Mouse (Mus musculus): ENCODE measurements around the gene Utrn. TPM values are rescaled to one million over a fixed set of nuclear protein-coding genes. Genes with fewer than 3 reads are reported as not detected.

Utrn gene
- polyA plus RNA-seq, 1 experiment from 2014 or later = 78.8 TPM

- H3K9me3 ChIP-seq = no peaks in the 10 kb centered on the region
- H3K27ac ChIP-seq = peak overlapping the region; percentile 76
- no peaks in the 10 kb centered on the region for H3K36me3 ChIP-seq
- 48% methylated on average over 5 of the region's 5 CpGs for WGBS
- H3K4me2 ChIP-seq = peak overlapping the region; percentile 34
- H3K9ac ChIP-seq = no peak overlapping the region
- H3K4me1 ChIP-seq = peaks cover 19% of the 10 kb centered on the region
- 0 out of 2 replicates have a peak overlapping the region, but pooled peaks have one; percentile 21 for H3K4me3 ChIP-seq
- H3K27me3 ChIP-seq = no peaks in the 10 kb centered on the region
- no peak for ATAC-seq (ENCODE audit: borderline replicate concordance, extremely low read depth, low FRiP score, low TSS enrichment)
These were observed 56.5 kb downstream of the Utrn start for GRCm38 (mm10) chr10:12812680-12813079.

- Histone ChIP-seq H3K27me3 (no peaks in the 10 kb centered on the region), H3K4me3 (no peak overlapping the region), H3K4me1 (peaks cover 24% of the 10 kb centered on the region), H3K9me3 (no peaks in the 10 kb centered on the region), H3K27ac (no peak overlapping the region), H3K4me2 (no peak overlapping the region), H3K9ac (no peak overlapping the region), H3K36me3 (no peaks in the 10 kb centered on the region)
- ATAC-seq (ENCODE audit: borderline replicate concordance, extremely low read depth, low FRiP score, low TSS enrichment) = no peak
- 68% methylated on average over 2 of the region's 2 CpGs for WGBS
These were observed 58.3 kb downstream of the Utrn start for GRCm38 (mm10) chr10:12810816-12811215.

DNA sequence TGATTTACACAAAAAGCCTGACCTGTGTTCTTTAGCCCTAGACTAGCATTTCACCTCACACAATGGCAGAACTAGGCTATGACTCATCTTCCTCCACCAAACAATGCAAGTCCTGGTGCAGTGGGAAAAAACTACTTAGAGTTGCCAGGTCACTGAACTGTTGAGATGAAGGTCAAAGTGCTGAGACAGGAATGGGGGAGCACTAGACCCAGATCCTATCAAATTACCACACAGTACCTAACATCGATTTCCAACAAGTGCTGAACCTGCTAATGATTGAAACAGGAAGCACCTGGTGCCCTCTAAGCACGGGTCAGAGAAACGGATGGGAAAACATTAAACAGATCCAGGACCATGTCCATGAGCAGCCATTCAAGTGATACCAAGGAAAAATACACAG lies 59.5 kb downstream of the Utrn start:
- no peaks in the 10 kb centered on the region for H3K9me3 ChIP-seq
- 54% methylated on average over 3 of the region's 3 CpGs for WGBS
- H3K36me3 ChIP-seq = no peaks in the 10 kb centered on the region
- no peak overlapping the region for H3K4me3 ChIP-seq
- no peak overlapping the region; the same call in 1 of the 2 replicates for H3K27ac ChIP-seq
- H3K27me3 ChIP-seq = no peaks in the 10 kb centered on the region
- H3K4me2 ChIP-seq = no peak overlapping the region
- 0 out of 2 replicates have a peak, but pooled peaks have one; percentile 19 for ATAC-seq (ENCODE audit: borderline replicate concordance, extremely low read depth, low FRiP score, low TSS enrichment)
- no peak overlapping the region for H3K9ac ChIP-seq
- peaks cover 24% of the 10 kb centered on the region for H3K4me1 ChIP-seq

GRCm38 (mm10) chr10:12808467-12808866 lies 60.7 kb downstream of the Utrn start:
- WGBS = 77% methylated on average over 4 of the region's 4 CpGs
- H3K4me2 ChIP-seq = no peak overlapping the region
- peaks cover 21% of the 10 kb centered on the region for H3K4me1 ChIP-seq
- H3K4me3 ChIP-seq = no peak overlapping the region
- no peak overlapping the region for H3K9ac ChIP-seq
- H3K27ac ChIP-seq = no peak overlapping the region
- ATAC-seq (ENCODE audit: borderline replicate concordance, extremely low read depth, low FRiP score, low TSS enrichment) = no peak
- no peaks in the 10 kb centered on the region for H3K27me3 ChIP-seq
- no peaks in the 10 kb centered on the region for H3K9me3 ChIP-seq
- H3K36me3 ChIP-seq = no peaks in the 10 kb centered on the region

DNA sequence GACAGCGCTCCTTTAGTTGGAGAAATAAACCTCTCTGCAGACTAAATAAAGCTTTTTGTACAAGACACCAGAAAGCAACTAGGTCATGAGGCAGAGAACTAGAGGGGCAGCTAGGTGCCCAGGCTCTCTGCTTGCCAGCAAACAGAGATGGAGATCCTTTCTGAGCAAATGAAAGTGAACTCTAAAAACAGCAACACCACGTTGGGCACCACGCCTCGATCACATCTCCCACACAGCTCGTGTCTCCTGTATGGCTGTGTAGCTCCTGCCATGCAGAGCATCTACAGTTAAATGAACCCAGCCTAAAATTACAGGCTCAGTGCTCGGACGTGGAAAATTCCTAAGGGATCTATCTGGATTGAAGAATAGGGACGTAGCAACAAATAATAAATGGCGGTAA lies 61.5 kb downstream of the Utrn start:
- Histone ChIP-seq H3K9me3 (no peaks in the 10 kb centered on the region), H3K4me1 (peaks cover 17% of the 10 kb centered on the region; the same call in 1 of the 2 replicates), H3K27me3 (no peaks in the 10 kb centered on the region), H3K9ac (no peak overlapping the region), H3K4me2 (no peak overlapping the region), H3K4me3 (no peak overlapping the region), H3K36me3 (no peaks in the 10 kb centered on the region), H3K27ac (no peak overlapping the region)
- ATAC-seq (ENCODE audit: borderline replicate concordance, extremely low read depth, low FRiP score, low TSS enrichment) = no peak
- 59% methylated on average over 9 of the region's 9 CpGs for WGBS

- Histone ChIP-seq H3K36me3 (no peaks in the 10 kb centered on the region), H3K4me3 (no peak overlapping the region), H3K27me3 (no peaks in the 10 kb centered on the region), H3K4me2 (no peak overlapping the region), H3K27ac (no peak overlapping the region), H3K9me3 (no peaks in the 10 kb centered on the region), H3K4me1 (peaks cover 13% of the 10 kb centered on the region; the same call in 1 of the 2 replicates), H3K9ac (no peak overlapping the region)
- whole genome bisulfite sequencing = 58% methylated on average over 2 of the region's 2 CpGs
- no peak for ATAC-seq (ENCODE audit: borderline replicate concordance, extremely low read depth, low FRiP score, low TSS enrichment)
These were observed 63.3 kb downstream of the Utrn start for GRCm38 (mm10) chr10:12805826-12806225.

GRCm38 (mm10) chr10:12803939-12804338 lies 65.2 kb downstream of the Utrn start:
- Histone ChIP-seq H3K4me2 (no peak overlapping the region), H3K9ac (no peak overlapping the region), H3K36me3 (no peaks in the 10 kb centered on the region), H3K27ac (no peak overlapping the region), H3K27me3 (no peaks in the 10 kb centered on the region), H3K9me3 (no peaks in the 10 kb centered on the region), H3K4me3 (no peak overlapping the region), H3K4me1 (peaks cover 8% of the 10 kb centered on the region; the same call in 1 of the 2 replicates)
- ATAC-seq (ENCODE audit: borderline replicate concordance, extremely low read depth, low FRiP score, low TSS enrichment) = no peak
- WGBS = 46% methylated on average over 1 of the region's 1 CpGs

GRCm38 (mm10) chr10:12799416-12799815 lies 69.7 kb downstream of the Utrn start:
- Histone ChIP-seq H3K36me3 (no peaks in the 10 kb centered on the region), H3K4me1 (peaks cover 14% of the 10 kb centered on the region), H3K9me3 (no peaks in the 10 kb centered on the region), H3K9ac (no peak overlapping the region), H3K27ac (no peak overlapping the region), H3K4me2 (no peak overlapping the region), H3K27me3 (no peaks in the 10 kb centered on the region), H3K4me3 (no peak overlapping the region)
- no peak for ATAC-seq (ENCODE audit: borderline replicate concordance, extremely low read depth, low FRiP score, low TSS enrichment)
- 86% methylated on average over 2 of the region's 2 CpGs for WGBS

- Histone ChIP-seq H3K4me1 (peaks cover 14% of the 10 kb centered on the region), H3K4me2 (no peak overlapping the region), H3K9ac (no peak overlapping the region), H3K27me3 (no peaks in the 10 kb centered on the region), H3K27ac (no peak overlapping the region), H3K9me3 (no peaks in the 10 kb centered on the region), H3K36me3 (no peaks in the 10 kb centered on the region), H3K4me3 (no peak overlapping the region)
- 77% methylated on average over 4 of the region's 4 CpGs for WGBS
- ATAC-seq (ENCODE audit: borderline replicate concordance, extremely low read depth, low FRiP score, low TSS enrichment) = no peak
These were observed 70.9 kb downstream of the Utrn start for GRCm38 (mm10) chr10:12798248-12798647.

- no peak for ATAC-seq (ENCODE audit: borderline replicate concordance, extremely low read depth, low FRiP score, low TSS enrichment)
- Histone ChIP-seq H3K27ac (no peak overlapping the region), H3K27me3 (no peaks in the 10 kb centered on the region), H3K36me3 (no peaks in the 10 kb centered on the region), H3K9ac (no peak overlapping the region), H3K4me3 (no peak overlapping the region), H3K4me2 (no peak overlapping the region), H3K9me3 (no peaks in the 10 kb centered on the region), H3K4me1 (peaks cover 21% of the 10 kb centered on the region)
- 71% methylated on average over 1 of the region's 1 CpGs for WGBS
These were observed 72.7 kb downstream of the Utrn start for GRCm38 (mm10) chr10:12796510-12796840.

DNA sequence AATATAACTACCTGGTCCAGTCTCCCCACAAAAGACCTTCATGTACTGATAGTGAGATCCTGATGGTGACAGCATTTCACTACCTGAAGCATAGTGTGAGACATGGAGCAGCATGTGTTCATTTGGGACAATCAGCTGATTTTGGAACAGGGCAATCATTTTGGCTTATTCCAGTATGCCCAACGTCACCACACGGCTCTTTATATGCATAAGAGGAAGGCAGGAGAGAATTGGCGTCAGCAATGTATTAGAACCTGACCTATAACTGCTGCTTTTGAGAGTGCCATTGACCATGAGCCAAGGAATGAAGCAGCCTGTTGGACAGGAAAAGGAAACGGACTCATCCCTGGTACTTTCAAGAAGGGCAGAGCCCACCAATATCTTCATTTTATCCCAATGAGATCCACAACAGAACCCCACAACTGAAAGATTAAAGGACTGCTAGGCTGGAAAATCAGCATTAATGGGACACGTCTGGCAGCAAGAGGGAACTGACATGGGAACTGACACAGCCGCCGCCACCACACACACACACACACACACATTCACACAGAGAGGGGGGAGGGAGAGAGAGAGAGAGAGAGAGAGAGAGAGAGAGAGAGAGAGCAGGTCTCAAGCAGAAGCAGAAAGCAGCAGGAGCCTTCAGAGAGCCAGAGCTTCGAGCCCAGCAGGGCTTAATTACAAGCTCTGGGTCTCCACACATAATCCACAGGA lies 73.2 kb downstream of the Utrn start:
- no peaks in the 10 kb centered on the region for H3K9me3 ChIP-seq
- no peak overlapping the region for H3K9ac ChIP-seq
- WGBS = 51% methylated on average over 8 of the region's 8 CpGs
- H3K4me1 ChIP-seq = peaks cover 22% of the 10 kb centered on the region
- H3K27ac ChIP-seq = no peak overlapping the region
- no peaks in the 10 kb centered on the region for H3K27me3 ChIP-seq
- H3K36me3 ChIP-seq = no peaks in the 10 kb centered on the region
- no peak overlapping the region for H3K4me3 ChIP-seq
- ATAC-seq (ENCODE audit: borderline replicate concordance, extremely low read depth, low FRiP score, low TSS enrichment) = no peak
- H3K4me2 ChIP-seq = no peak overlapping the region

DNA sequence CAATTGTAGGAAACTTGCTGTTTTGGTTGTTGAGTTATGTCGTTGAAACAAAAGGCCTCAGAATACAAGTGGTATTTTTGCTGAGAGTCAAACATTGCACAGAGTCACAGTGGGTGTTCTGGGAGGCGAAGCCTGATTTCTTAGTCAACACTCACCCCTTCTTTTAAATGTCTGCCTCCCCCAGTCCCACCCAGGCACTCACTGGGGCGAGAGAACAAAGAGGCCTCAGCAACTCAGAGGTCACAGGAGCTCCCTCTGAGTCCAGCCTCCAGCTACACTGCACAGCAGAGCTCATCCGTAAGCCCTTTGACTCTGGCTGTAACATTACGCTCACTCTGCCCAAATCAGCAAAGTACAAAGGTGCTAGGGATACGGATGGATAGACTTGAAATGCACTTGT lies 77.1 kb downstream of the Utrn start:
- no peaks in the 10 kb centered on the region for H3K9me3 ChIP-seq
- no peaks in the 10 kb centered on the region for H3K27me3 ChIP-seq
- no peak overlapping the region; the same call in 1 of the 2 replicates for H3K27ac ChIP-seq
- ATAC-seq (ENCODE audit: borderline replicate concordance, extremely low read depth, low FRiP score, low TSS enrichment) = peak; percentile 49; the same call in 1 of the 2 replicates
- H3K9ac ChIP-seq = no peak overlapping the region
- H3K4me1 ChIP-seq = peaks cover 12% of the 10 kb centered on the region
- 38% methylated on average over 6 of the region's 6 CpGs for WGBS
- H3K4me3 ChIP-seq = no peak overlapping the region
- no peaks in the 10 kb centered on the region for H3K36me3 ChIP-seq
- no peak overlapping the region for H3K4me2 ChIP-seq
